8 mouse cellular contexts compared by ENCODE assay signal in the genomic region with DNA sequence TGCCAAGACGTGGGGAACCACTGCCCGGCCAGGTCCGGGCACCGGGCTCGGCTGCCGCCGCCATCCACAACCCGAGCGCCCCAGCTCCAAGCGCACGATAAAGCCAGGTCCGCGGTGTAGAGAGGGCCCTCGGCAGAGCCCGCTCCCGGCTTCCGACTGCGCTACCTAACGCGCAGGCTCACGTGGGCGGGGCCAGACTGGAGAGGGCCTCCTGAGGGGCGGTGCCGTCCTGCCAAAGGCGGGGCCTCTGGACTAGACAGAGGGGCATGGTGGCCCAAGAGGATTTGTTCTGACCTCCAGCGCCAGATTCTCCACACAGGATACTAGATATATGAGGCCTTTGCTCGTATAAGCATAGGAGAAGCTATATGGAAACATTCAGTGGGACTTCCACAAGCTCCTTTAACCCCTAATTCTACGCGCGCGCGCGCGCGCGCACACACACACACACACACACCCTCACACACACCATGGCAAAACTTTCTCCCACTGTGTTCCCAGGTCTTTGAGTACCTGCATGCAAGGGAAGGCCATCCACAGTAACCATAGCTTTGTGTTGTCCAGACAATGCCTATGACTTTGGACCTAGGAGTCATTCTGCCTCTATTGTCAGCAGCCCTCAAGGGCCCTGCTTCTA. TPM values are rescaled to one million over a fixed set of nuclear protein-coding genes. Genes with fewer than 3 reads are reported as not detected.
DNase-seq lines count a peak whose midpoint lies in the region; ATAC-seq and TF ChIP-seq lines count a peak whose summit lies in the region.

No protein-coding gene starts in this region.

- peak; percentile 79; the same call in 1 of the 2 replicates for TF ChIP-seq POLR2A in brain, embryonic 14.5 days (IDR thresholded peaks at IDR 0.05; ENCODE audit: borderline replicate concordance, extremely low read depth, insufficient read depth, insufficient read length, poor library complexity, severe bottlenecking)
- TF ChIP-seq POLR2A in liver, adult 2 months (IDR thresholded peaks at IDR 0.05; ENCODE audit: extremely low read depth, insufficient read depth, low read length) = peak; percentile 83; the same call in 1 of the 2 replicates

- peak overlapping the region; percentile 90 for H3K9ac ChIP-seq in heart, embryonic 12.5 days
- peak overlapping the region; percentile 91 for H3K9ac ChIP-seq in kidney, postnatal 0 days (ENCODE audit: low read depth, low read length)
- H3K9ac ChIP-seq in liver, adult 2 months (ENCODE audit: low read depth, low read length) = peak overlapping the region; percentile 85

- peaks cover 21% of the 10 kb centered on the region for H3K36me3 ChIP-seq in heart, embryonic 12.5 days
- H3K36me3 ChIP-seq in kidney, postnatal 0 days (ENCODE audit: insufficient read depth, low read length) = peaks cover 12% of the 10 kb centered on the region
- peaks cover 2% of the 10 kb centered on the region; the same call in 1 of the 2 replicates for H3K36me3 ChIP-seq in liver, adult 2 months (ENCODE audit: control insufficient read depth, insufficient read depth, low read length)

- no peaks in the 10 kb centered on the region for H3K9me3 ChIP-seq in heart, embryonic 12.5 days (replicated peaks)
- no peaks in the 10 kb centered on the region for H3K9me3 ChIP-seq in kidney, postnatal 0 days (replicated peaks; ENCODE audit: low read length)

- H3K4me2 ChIP-seq in heart, embryonic 12.5 days = peak overlapping the region; percentile 94
- peak overlapping the region; percentile 97 for H3K4me2 ChIP-seq in kidney, postnatal 0 days (ENCODE audit: low read length)

- H3K79me2 ChIP-seq in liver, adult 2 months (ENCODE audit: control insufficient read depth, insufficient read depth, low read length) = peaks cover 17% of the 10 kb centered on the region

- no peak overlapping the region for H3K27ac ChIP-seq in heart, embryonic 12.5 days (ENCODE audit: poor library complexity, severe bottlenecking)
- peak overlapping the region; percentile 66; the same call in 1 of the 2 replicates for H3K27ac ChIP-seq in kidney, postnatal 0 days
- peak overlapping the region; percentile 80 for H3K27ac ChIP-seq in liver, adult 2 months (replicated peaks; ENCODE audit: insufficient read depth, low read depth, low read length)

- no peak for TF ChIP-seq CTCF in brain, embryonic 14.5 days (IDR thresholded peaks at IDR 0.05; ENCODE audit: borderline replicate concordance, extremely low read depth, insufficient read depth, insufficient read length)
- no peak for TF ChIP-seq CTCF in kidney, postnatal 0 days (IDR thresholded peaks at IDR 0.05; ENCODE audit: low read depth)
- no peak for TF ChIP-seq CTCF in liver, adult 2 months (IDR thresholded peaks at IDR 0.05; ENCODE audit: low read depth, low read length)

- peak overlapping the region; percentile 87 for H3K4me3 ChIP-seq in heart, embryonic 12.5 days
- peak overlapping the region; percentile 81 for H3K4me3 ChIP-seq in kidney, postnatal 0 days (replicated peaks; ENCODE audit: low read depth, low read length)
- peak overlapping the region; percentile 84 for H3K4me3 ChIP-seq in liver, adult 2 months (ENCODE audit: insufficient read depth, low read depth, low read length)

- peak; percentile 98 for ATAC-seq in erythroblast, adult 5-6 weeks (replicated peaks; ENCODE audit: low FRiP score, poor library complexity, severe bottlenecking)
- peak; percentile 100 for ATAC-seq in heart, embryonic 12.5 days (ENCODE audit: insufficient number of reproducible peaks, low FRiP score)
- ATAC-seq in kidney, postnatal 0 days (replicated peaks; ENCODE audit: low FRiP score, low read depth) = peak; percentile 99
- ATAC-seq in monocyte, adult 5-6 weeks (replicated peaks; ENCODE audit: insufficient number of reproducible peaks, low FRiP score, low TSS enrichment, poor library complexity, severe bottlenecking) = peak; percentile 92

- H3K27me3 ChIP-seq in heart, embryonic 12.5 days (replicated peaks) = peaks cover 14% of the 10 kb centered on the region
- no peaks in the 10 kb centered on the region for H3K27me3 ChIP-seq in kidney, postnatal 0 days (ENCODE audit: insufficient read depth, low read length)
- no peaks in the 10 kb centered on the region for H3K27me3 ChIP-seq in liver, adult 2 months (ENCODE audit: control insufficient read depth, insufficient read depth, low read length)

- WGBS in heart, embryonic 12.5 days = 13% methylated on average over 36 of the region's 36 CpGs
- 12% methylated on average over 36 of the region's 36 CpGs for WGBS in kidney, postnatal 0 days
- WGBS in liver, adult 2 months = 21% methylated on average over 36 of the region's 36 CpGs

- peak; percentile 85 for DNase-seq in CD4-positive helper T cell, adult 2 months (ENCODE audit: low read depth, low spot score)
- peak; percentile 93 for DNase-seq in brain, embryonic 14.5 days (ENCODE audit: low read depth)
- peak; percentile 96 for DNase-seq in kidney, postnatal 0 days (ENCODE audit: low spot score)
- DNase-seq in liver, adult 2 months (ENCODE audit: extremely low read depth, low read depth, low spot score) = peak; percentile 71
- peak; percentile 92 to 95 for DNase-seq in spleen, postnatal 4 days (ENCODE audit: low spot score in 2 of 2)

- H3K4me1 ChIP-seq in heart, embryonic 12.5 days (replicated peaks) = peaks cover 11% of the 10 kb centered on the region
- H3K4me1 ChIP-seq in kidney, postnatal 0 days (replicated peaks; ENCODE audit: insufficient read depth, low read length) = peaks cover 4% of the 10 kb centered on the region
- peaks cover 18% of the 10 kb centered on the region for H3K4me1 ChIP-seq in liver, adult 2 months (ENCODE audit: control insufficient read depth, insufficient read depth, low read length)

RNA-seq across cellular contexts. Expression of gene Idua, which starts 0.6 kb away (rescaled TPM):
- polyA plus RNA-seq in brain, embryonic 14.5 days (2012; rRNA removed) = 16.3 and 17.6 TPM in 2 replicates
- 2.9 and 8.8 TPM in 2 replicates for total RNA-seq in erythroblast, adult 5-6 weeks (2015; ENCODE audit: low replicate concordance)
- 1.1 and 2.7 TPM in 2 replicates for total RNA-seq in erythroblast, adult 5-6 weeks (2017; ENCODE audit: low replicate concordance)
- 16.5 and 17.8 TPM in 2 replicates for polyA plus RNA-seq in heart, embryonic 12.5 days (2016; fragmentation: Nextera tagmentation; extraction: Ambion mirVana)
- 6.3 and 7.4 TPM in 2 replicates for polyA plus RNA-seq in kidney, postnatal 0 days (2015; fragmentation: Nextera tagmentation; extraction: Ambion mirVana)
- total RNA-seq in liver, adult 2 months (2014; rRNA removed) = 2.1 and 2.6 TPM in 2 replicates
- polyA plus RNA-seq in liver, adult 2 months (2012; rRNA removed) = 4.3 and 7.3 TPM in 2 replicates
- 9.7 to 10.8 TPM (median 10.7 TPM) in 3 replicates for total RNA-seq in monocyte, adult 5-6 weeks (2017)

RNA-seq across cellular contexts. Expression of gene Dgkq, which starts 8.7 kb away (rescaled TPM):
- 63.9 and 67.7 TPM in 2 replicates for polyA plus RNA-seq in brain, embryonic 14.5 days (2012; rRNA removed)
- total RNA-seq in erythroblast, adult 5-6 weeks (2015; ENCODE audit: low replicate concordance) = 0.96 and 4.8 TPM in 2 replicates
- 0.70 and 1.3 TPM in 2 replicates for total RNA-seq in erythroblast, adult 5-6 weeks (2017; ENCODE audit: low replicate concordance)
- polyA plus RNA-seq in heart, embryonic 12.5 days (2016; fragmentation: Nextera tagmentation; extraction: Ambion mirVana) = 8.4 and 9.4 TPM in 2 replicates
- 6.5 and 6.9 TPM in 2 replicates for polyA plus RNA-seq in kidney, postnatal 0 days (2015; fragmentation: Nextera tagmentation; extraction: Ambion mirVana)
- total RNA-seq in liver, adult 2 months (2014; rRNA removed) = 14.0 and 16.3 TPM in 2 replicates
- 19.5 and 28.2 TPM in 2 replicates for polyA plus RNA-seq in liver, adult 2 months (2012; rRNA removed)
- total RNA-seq in monocyte, adult 5-6 weeks (2017) = 10.8 to 33.6 TPM (median 22.8 TPM) in 3 replicates

RNA-seq across cellular contexts. Expression of gene Slc26a1, which starts 14.6 kb away (rescaled TPM):
- 4.0 and 4.5 TPM in 2 replicates for polyA plus RNA-seq in brain, embryonic 14.5 days (2012; rRNA removed)
- 0.38 and 3.3 TPM in 2 replicates for total RNA-seq in erythroblast, adult 5-6 weeks (2015; ENCODE audit: low replicate concordance)
- total RNA-seq in erythroblast, adult 5-6 weeks (2017; ENCODE audit: low replicate concordance) = 0.68 and 1.4 TPM in 2 replicates
- 0.54 and 1.0 TPM in 2 replicates for polyA plus RNA-seq in heart, embryonic 12.5 days (2016; fragmentation: Nextera tagmentation; extraction: Ambion mirVana)
- polyA plus RNA-seq in kidney, postnatal 0 days (2015; fragmentation: Nextera tagmentation; extraction: Ambion mirVana) = 8.5 and 10.1 TPM in 2 replicates
- 121 and 190 TPM in 2 replicates for total RNA-seq in liver, adult 2 months (2014; rRNA removed)
- polyA plus RNA-seq in liver, adult 2 months (2012; rRNA removed) = 261 and 264 TPM in 2 replicates
- not detected in 3 replicates for total RNA-seq in monocyte, adult 5-6 weeks (2017)

RNA-seq across cellular contexts. Expression of gene Tmem175, which starts 31.2 kb away (rescaled TPM):
- polyA plus RNA-seq in brain, embryonic 14.5 days (2012; rRNA removed) = 32.6 and 39.4 TPM in 2 replicates
- total RNA-seq in erythroblast, adult 5-6 weeks (2015; ENCODE audit: low replicate concordance) = 3.1 and 12.5 TPM in 2 replicates
- 0.70 and 9.2 TPM in 2 replicates for total RNA-seq in erythroblast, adult 5-6 weeks (2017; ENCODE audit: low replicate concordance)
- 18.5 and 18.6 TPM in 2 replicates for polyA plus RNA-seq in heart, embryonic 12.5 days (2016; fragmentation: Nextera tagmentation; extraction: Ambion mirVana)
- 27.8 and 28.1 TPM in 2 replicates for polyA plus RNA-seq in kidney, postnatal 0 days (2015; fragmentation: Nextera tagmentation; extraction: Ambion mirVana)
- total RNA-seq in liver, adult 2 months (2014; rRNA removed) = 6.0 and 9.9 TPM in 2 replicates
- 19.4 TPM in 2 replicates for polyA plus RNA-seq in liver, adult 2 months (2012; rRNA removed)
- 3.9 to 20.9 TPM (median 12.3 TPM) in 3 replicates for total RNA-seq in monocyte, adult 5-6 weeks (2017)

RNA-seq across cellular contexts. Expression of gene Gak, which starts 31.2 kb away (rescaled TPM):
- polyA plus RNA-seq in brain, embryonic 14.5 days (2012; rRNA removed) = 62.7 and 68.3 TPM in 2 replicates
- 24.8 and 36.8 TPM in 2 replicates for total RNA-seq in erythroblast, adult 5-6 weeks (2015; ENCODE audit: low replicate concordance)
- total RNA-seq in erythroblast, adult 5-6 weeks (2017; ENCODE audit: low replicate concordance) = 25.4 and 31.9 TPM in 2 replicates
- polyA plus RNA-seq in heart, embryonic 12.5 days (2016; fragmentation: Nextera tagmentation; extraction: Ambion mirVana) = 42.5 and 43.2 TPM in 2 replicates
- polyA plus RNA-seq in kidney, postnatal 0 days (2015; fragmentation: Nextera tagmentation; extraction: Ambion mirVana) = 43.1 and 44.6 TPM in 2 replicates
- total RNA-seq in liver, adult 2 months (2014; rRNA removed) = 32.7 and 39.8 TPM in 2 replicates
- polyA plus RNA-seq in liver, adult 2 months (2012; rRNA removed) = 48.0 and 54.7 TPM in 2 replicates
- 143 to 191 TPM (median 183 TPM) in 3 replicates for total RNA-seq in monocyte, adult 5-6 weeks (2017)

Comparison
In these comparisons a context has a peak if more than half of its experiments do, and no peak if none do; other contexts are left out.
1. RNA of gene Slc26a1, which starts 14.6 kb away (polyA plus RNA-seq): 261 to 264 TPM in liver, adult 2 months; 8.5 to 10.1 TPM in kidney, postnatal 0 days, 4.0 to 4.5 TPM in brain, embryonic 14.5 days and 0.54 to 1.0 TPM in heart, embryonic 12.5 days; every median in the first group is over 10 times any median in the second.
2. Peak in every context shown above with its lines, with median percentiles within 50 percentile points of each other: DNase-seq, ATAC-seq, H3K4me3 ChIP-seq and H3K9ac ChIP-seq.